Mouse (Mus musculus) activated CD4-positive, CD25-positive, alpha-beta regulatory T cell (primary cell): Measurements from ENCODE around the gene Dclre1a. TPM values are rescaled to one million over a fixed set of nuclear protein-coding genes. Genes with fewer than 3 reads are reported as not detected.

Source experiments
- polyA plus RNA-seq, 2 experiments: library from polyadenylated mRNA; unstranded; fragments of 100-300 nt; shearing (Covaris generic); gene quantifications; one replicate each; pipeline ENCODE4 v1.2.1; 2017

The Dclre1a gene
- polyA plus RNA-seq = 10 to 100 TPM in 1 of 2 experiments, 1 to 10 TPM in 1; 6.3 to 10.6 TPM

DNA sequence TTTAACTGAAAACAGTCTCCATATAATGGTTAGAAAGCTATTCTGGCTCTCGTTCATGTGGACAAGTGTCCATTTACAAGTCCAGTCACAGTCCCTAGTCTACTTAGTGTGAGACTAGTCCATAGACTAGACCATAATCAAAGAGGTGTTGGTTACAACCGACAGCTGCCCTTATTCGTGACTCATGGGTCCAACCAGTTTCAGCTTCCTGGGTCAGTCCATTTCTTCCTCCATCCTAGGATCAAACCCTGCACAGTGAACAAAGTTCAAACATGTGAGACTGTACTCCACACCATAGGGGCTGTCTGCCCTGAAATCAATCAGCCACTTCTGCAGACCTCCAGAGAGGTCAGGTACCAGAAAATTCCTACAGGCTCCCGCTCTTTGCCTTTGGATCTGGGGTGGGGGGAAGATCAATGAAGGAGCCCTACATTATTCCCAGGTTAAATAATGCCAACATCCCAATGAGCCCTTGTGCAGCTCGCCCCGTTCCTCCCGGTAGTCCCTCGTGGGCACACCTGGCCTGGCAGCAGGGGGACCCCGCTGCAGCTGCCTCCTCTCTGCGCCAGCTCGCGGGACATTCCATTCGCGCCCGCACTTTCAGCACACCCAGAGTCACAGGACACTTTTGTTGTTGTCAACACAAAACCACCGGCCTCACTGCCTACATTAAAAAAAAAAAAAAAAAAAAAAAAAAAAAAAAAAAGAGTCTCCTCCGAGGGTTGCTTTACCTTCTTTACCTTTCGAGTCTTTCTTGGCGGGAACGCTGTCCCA lies at the start of gene Dclre1a:
TSS of gene Dclre1a (minus strand) at position 767 of the 774 bp plus-strand sequence.

DNA sequence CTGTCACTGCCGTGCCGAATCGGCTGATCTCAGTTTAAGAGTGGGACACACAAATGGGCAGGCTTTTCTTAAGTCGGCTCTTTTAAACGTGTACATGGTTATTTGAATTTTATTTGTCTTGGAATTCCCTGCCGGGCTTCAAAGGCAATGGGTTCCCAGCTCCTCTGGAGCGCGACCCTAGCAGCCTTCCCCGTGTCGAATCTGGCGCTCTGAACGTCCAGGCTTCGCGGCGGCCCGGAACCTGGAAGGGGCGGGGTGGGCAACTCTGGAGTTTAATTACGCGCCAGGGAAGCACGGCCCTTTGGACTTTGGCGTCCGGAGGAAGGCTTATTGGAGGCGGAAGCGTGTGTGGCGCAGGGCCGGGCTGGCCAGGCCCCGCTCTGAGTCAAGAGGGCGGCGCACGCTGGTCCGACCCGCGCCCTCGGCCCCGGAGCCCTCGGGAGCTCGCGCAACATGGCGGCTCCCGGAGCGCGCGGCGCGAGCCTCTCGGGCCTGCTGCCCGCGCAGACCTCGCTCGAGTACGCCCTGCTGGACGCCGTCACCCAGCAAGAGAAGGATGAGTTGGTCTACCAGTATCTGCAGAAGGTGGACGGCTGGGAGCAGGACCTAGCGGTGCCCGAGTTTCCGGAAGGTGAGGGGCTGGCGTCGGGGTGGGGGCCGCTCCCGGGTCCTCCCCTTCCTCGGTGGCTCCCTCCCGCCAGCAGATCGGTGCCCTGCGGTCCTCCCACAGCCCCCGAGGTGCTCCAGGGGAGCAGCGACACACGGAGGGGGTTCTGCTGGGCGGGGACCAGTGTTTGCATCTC lies 409 bp upstream of the Dclre1a start, which contains the start of gene Nhlrc2:
TSS of gene Nhlrc2 (plus strand) at position 32 of the 803 bp plus-strand sequence.

Other genes starting within 250 kb of the Dclre1a start
- under 1 TPM in 1 of 2 experiments, not detected in 1; 0.17 TPM for gene Nrap, start 158.2 kb downstream of the Dclre1a start, polyA plus RNA-seq
- 10 to 100 TPM; 47.0 to 70.3 TPM for gene Casp7, start 151.1 kb downstream of the Dclre1a start, polyA plus RNA-seq
- under 1 TPM in 1 of 2 experiments, not detected in 1; 0.18 TPM for gene Plekhs1, start 86.6 kb downstream of the Dclre1a start, polyA plus RNA-seq
- 10 to 100 TPM; 14.3 to 21.8 TPM for gene Nhlrc2, start within 50 bp of the Dclre1a start, polyA plus RNA-seq
- gene Adrb1, start 174.0 kb upstream of the Dclre1a start, polyA plus RNA-seq = under 1 TPM in 1 of 2 experiments, not detected in 1; 0.23 TPM